22 mouse cellular contexts compared by ENCODE assay signal in the genomic region with DNA sequence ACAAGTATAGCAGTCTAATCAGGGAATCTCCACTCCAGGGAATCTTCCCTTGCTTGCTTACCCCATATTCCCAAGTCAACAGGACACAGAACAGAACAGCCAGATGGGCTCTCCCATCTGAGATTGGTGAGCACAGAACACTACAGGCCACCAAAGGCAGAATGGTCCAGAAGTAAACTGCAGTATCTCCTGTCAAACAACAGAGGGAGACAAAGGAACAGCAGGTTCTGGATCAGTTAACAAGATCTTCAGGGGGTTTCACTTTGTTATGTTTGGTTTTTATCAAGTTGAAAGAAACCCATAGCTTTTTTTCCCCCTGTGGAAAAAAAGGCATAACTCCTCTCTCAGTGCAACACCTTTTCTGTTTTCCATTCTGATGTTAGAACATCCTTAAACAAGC.
"Had no signal": no experiment of that assay in that cellular context is flagged by ENCODE, and none has a peak within 500 bp of the region (broad histone marks: within the 10 kb centered on the region; RNA-seq: fewer than 3 reads in every experiment).

No protein-coding gene starts in this region.

- H3K9me3 ChIP-seq: kidney, embryonic 15.5 days; limb, embryonic 15.5 days; lung, embryonic 15.5 days; stomach, embryonic 15.5 days had no signal

- ATAC-seq: midbrain, embryonic 15.5 days had no signal

- DNase-seq: kidney, adult 11 months; kidney, adult 8-10 months; kidney, postnatal 10 days; kidney, postnatal 36 days; layer of hippocampus, postnatal 36 days; lung, adult 18-20 months; right cerebral cortex, adult 18-20 months; right cerebral cortex, postnatal 25 days; spleen, adult 18-20 months; thymus, postnatal 36 days had no signal

- H3K4me1 ChIP-seq: kidney, embryonic 15.5 days; limb, embryonic 12.5 days; limb, embryonic 15.5 days; lung, embryonic 15.5 days; midbrain, embryonic 12.5 days; midbrain, embryonic 15.5 days; neural tube, embryonic 13.5 days; stomach, embryonic 15.5 days had no signal

- H3K27me3 ChIP-seq: kidney, embryonic 15.5 days; limb, embryonic 12.5 days; limb, embryonic 15.5 days; lung, embryonic 15.5 days; midbrain, embryonic 12.5 days; midbrain, embryonic 15.5 days; neural tube, embryonic 13.5 days; stomach, embryonic 15.5 days had no signal

- H3K9ac ChIP-seq: kidney, embryonic 15.5 days; limb, embryonic 12.5 days; limb, embryonic 15.5 days; liver, embryonic 14.5 days; lung, embryonic 15.5 days; midbrain, embryonic 12.5 days; midbrain, embryonic 15.5 days; neural tube, embryonic 13.5 days; stomach, embryonic 15.5 days had no signal

- H3K27ac ChIP-seq: kidney, embryonic 15.5 days; left cerebral cortex, adult 2 months; limb, embryonic 12.5 days; limb, embryonic 15.5 days; liver, embryonic 14.5 days; lung, embryonic 15.5 days; macrophage; midbrain, embryonic 12.5 days; midbrain, embryonic 15.5 days; neural tube, embryonic 13.5 days; stomach, embryonic 15.5 days had no signal

- H3K4me2 ChIP-seq: kidney, embryonic 15.5 days; limb, embryonic 12.5 days; limb, embryonic 15.5 days; lung, embryonic 15.5 days; midbrain, embryonic 12.5 days; midbrain, embryonic 15.5 days; neural tube, embryonic 13.5 days; stomach, embryonic 15.5 days had no signal

- H3K36me3 ChIP-seq: kidney, embryonic 15.5 days; limb, embryonic 12.5 days; limb, embryonic 15.5 days; lung, embryonic 15.5 days; midbrain, embryonic 12.5 days; midbrain, embryonic 15.5 days; neural tube, embryonic 13.5 days; stomach, embryonic 15.5 days had no signal

- H3K4me3 ChIP-seq: kidney, embryonic 15.5 days; left cerebral cortex, adult 2 months; limb, embryonic 12.5 days; limb, embryonic 15.5 days; lung, embryonic 15.5 days; midbrain, embryonic 12.5 days; midbrain, embryonic 15.5 days; myocyte; neural tube, embryonic 13.5 days; stomach, embryonic 15.5 days had no signal
